Mouse (Mus musculus): ENCODE results near the gene Ccnj.

GRCm38 (mm10) chr19:40894071-40894506 lies 63.0 kb downstream of the Ccnj start:
- TF ChIP-seq CTCF (IDR thresholded peaks at IDR 0.05; ENCODE audit: low read depth, low read length) (no peak), GATA2 (IDR thresholded peaks at IDR 0.05; ENCODE audit: borderline replicate concordance, low read depth, low read length) (no peak), TAL1 (conservative IDR thresholded peaks at IDR 0.05; ENCODE audit: low read depth, low read length) (no peak)

Data from G1E (cell line).